Mouse (Mus musculus) gastrocnemius, adult 2 months (tissue): ENCODE measurements around the gene Dnase2b. TPM values are rescaled to one million over a fixed set of nuclear protein-coding genes. Genes with fewer than 3 reads are reported as not detected.

Experiments
- DNase-seq: peaks from one replicate; pipeline ENCODE4 v3.0.0; 2022
- H3K27ac ChIP-seq: fragments of 200-600 bp; 2 replicates; pipeline ENCODE4 v1.8.1; 2022; ENCODE audit warnings: mild to moderate bottlenecking
- H3K4me3 ChIP-seq: fragments of 200-600 bp; 2 replicates; pipeline ENCODE4 v1.8.1; 2022; ENCODE audit warnings: mild to moderate bottlenecking, moderate library complexity
- CTCF ChIP-seq: fragments of 200-600 bp; IDR thresholded peaks from 2 replicates; pipeline ENCODE4 v1.8.1; 2022; ENCODE audit warnings: antibody characterized with exemption, mild to moderate bottlenecking, moderate library complexity
- intact Hi-C: fragments of 180-260 bp; cut with DNase I; formaldehyde crosslinking; loops from one replicate; pipeline ENCODE4 v1.15.1; 2025
- total RNA-seq, 2 experiments: library from RNA; stranded (reverse); gene quantifications; 2 replicates each; pipeline ENCODE4 v1.2.3; 2021

The Dnase2b gene
- total RNA-seq, 2 experiments from 2014 or later = 0.14 TPM; not detected in 1

- no peak for TF ChIP-seq CTCF
- no peak overlapping the region for H3K27ac ChIP-seq
- intact Hi-C loops = no loop called here
- no peak for DNase-seq
- no peak overlapping the region for H3K4me3 ChIP-seq
Measured at GRCm38 (mm10) chr3:146628227-146628982, 13.0 kb upstream of the Dnase2b start.

- TF ChIP-seq CTCF = no peak
- DNase-seq = no peak
- intact Hi-C loops = no loop called here
- H3K27ac ChIP-seq = no peak overlapping the region
- H3K4me3 ChIP-seq = no peak overlapping the region
Measured at GRCm38 (mm10) chr3:146625766-146626165, 10.4 kb upstream of the Dnase2b start.

GRCm38 (mm10) chr3:146621966-146622365 is 6.6 kb upstream of the Dnase2b start:
- Histone ChIP-seq H3K4me3 (no peak overlapping the region), H3K27ac (no peak overlapping the region)
- TF ChIP-seq CTCF = no peak
- DNase-seq = no peak
- intact Hi-C loops = no loop called here

- TF ChIP-seq CTCF = no peak
- peak overlapping the region; percentile 57 for H3K4me3 ChIP-seq
- intact Hi-C loops = no loop called here
- H3K27ac ChIP-seq = no peak overlapping the region
- peak; percentile 53 for DNase-seq
Measured at GRCm38 (mm10) chr3:146620555-146621249, 5.3 kb upstream of the Dnase2b start.

- DNase-seq = no peak
- no peak overlapping the region for H3K4me3 ChIP-seq
- intact Hi-C loops = no loop called here
- no peak for TF ChIP-seq CTCF
- H3K27ac ChIP-seq = no peak overlapping the region
Measured at GRCm38 (mm10) chr3:146620101-146620500, 4.7 kb upstream of the Dnase2b start.

GRCm38 (mm10) chr3:146618357-146618756 is 3.0 kb upstream of the Dnase2b start:
- TF ChIP-seq CTCF = no peak
- Histone ChIP-seq H3K4me3 (no peak overlapping the region), H3K27ac (no peak overlapping the region)
- DNase-seq = no peak
- intact Hi-C loops = no loop called here

GRCm38 (mm10) chr3:146617946-146618345 is 2.5 kb upstream of the Dnase2b start:
- intact Hi-C loops = no loop called here
- TF ChIP-seq CTCF = no peak
- no peak for DNase-seq
- no peak overlapping the region for H3K4me3 ChIP-seq
- H3K27ac ChIP-seq = no peak overlapping the region

GRCm38 (mm10) chr3:146616533-146617283 is 1.3 kb upstream of the Dnase2b start:
- DNase-seq = no peak
- H3K27ac ChIP-seq = no peak overlapping the region
- TF ChIP-seq CTCF = no peak
- H3K4me3 ChIP-seq = no peak overlapping the region
- intact Hi-C loops = no loop called here

- no peak for DNase-seq
- no peak for TF ChIP-seq CTCF
- Histone ChIP-seq H3K27ac (no peak overlapping the region), H3K4me3 (no peak overlapping the region)
- intact Hi-C loops = no loop called here
Measured at GRCm38 (mm10) chr3:146611821-146612220, 3.6 kb downstream of the Dnase2b start.

- H3K4me3 ChIP-seq = no peak overlapping the region
- no peak for TF ChIP-seq CTCF
- intact Hi-C loops = no loop called here
- no peak for DNase-seq
- H3K27ac ChIP-seq = no peak overlapping the region
Measured at GRCm38 (mm10) chr3:146611261-146611660, 4.1 kb downstream of the Dnase2b start.

GRCm38 (mm10) chr3:146610322-146610721 is 5.1 kb downstream of the Dnase2b start:
- Histone ChIP-seq H3K27ac (no peak overlapping the region), H3K4me3 (no peak overlapping the region)
- TF ChIP-seq CTCF = no peak
- DNase-seq = no peak
- intact Hi-C loops = no loop called here

- Histone ChIP-seq H3K4me3 (no peak overlapping the region), H3K27ac (no peak overlapping the region)
- intact Hi-C loops = no loop called here
- no peak for DNase-seq
- TF ChIP-seq CTCF = no peak
Measured at GRCm38 (mm10) chr3:146607368-146607767, 8.0 kb downstream of the Dnase2b start.

- H3K4me3 ChIP-seq = no peak overlapping the region
- no peak overlapping the region for H3K27ac ChIP-seq
- no peak for DNase-seq
- intact Hi-C loops = no loop called here
- no peak for TF ChIP-seq CTCF
Measured at GRCm38 (mm10) chr3:146604647-146605046, 10.7 kb downstream of the Dnase2b start.
